Mouse (Mus musculus): ENCODE results near the gene Asphd1. TPM values are rescaled to one million over a fixed set of nuclear protein-coding genes. Genes with fewer than 3 reads are reported as not detected.

Asphd1 gene
- polyA plus RNA-seq, 3 experiments from 2014 or later: 0.34 TPM; not detected in 2

Other genes with a start within 250 kb of the Asphd1 start
- gene Coro1a, start 241.8 kb downstream of the Asphd1 start, polyA plus RNA-seq (2017; shearing (Covaris generic)): 1,000 to 10,000 TPM; 2,119 to 2,488 (median 2,393) TPM
- gene Mapk3, start 190.0 kb downstream of the Asphd1 start, polyA plus RNA-seq (2017; shearing (Covaris generic)): 10 to 100 TPM; 15.9 to 20.8 (median 17.2) TPM
- gene Gdpd3, start 183.2 kb downstream of the Asphd1 start, polyA plus RNA-seq (2017; shearing (Covaris generic)): 100 to 1,000 TPM in 2 of 3 experiments, 10 to 100 TPM in 1; 97.0 to 604 (median 276) TPM
- gene Ypel3, start 172.6 kb downstream of the Asphd1 start, polyA plus RNA-seq (2017; shearing (Covaris generic)): 100 to 1,000 TPM in 1 of 3 experiments, 10 to 100 TPM in 2; 51.9 to 107 (median 70.2) TPM
- gene Tbx6, start 168.1 kb downstream of the Asphd1 start, polyA plus RNA-seq (2017; shearing (Covaris generic)): 1 to 10 TPM; 2.1 to 3.9 (median 3.7) TPM
- 100 to 1,000 TPM; 118 to 168 (median 129) TPM for gene Ppp4c, start 157.1 kb downstream of the Asphd1 start, polyA plus RNA-seq (2017; shearing (Covaris generic))
- gene Fam57b, start 151.9 kb downstream of the Asphd1 start, polyA plus RNA-seq (2017; shearing (Covaris generic)): not detected
- gene 4930451I11Rik, start 117.9 kb downstream of the Asphd1 start, polyA plus RNA-seq (2017; shearing (Covaris generic)): not detected
- not detected for gene Doc2a, start 102.2 kb downstream of the Asphd1 start, polyA plus RNA-seq (2017; shearing (Covaris generic))
- 10 to 100 TPM; 11.2 to 19.3 (median 18.2) TPM for gene Hirip3, start 87.6 kb downstream of the Asphd1 start, polyA plus RNA-seq (2017; shearing (Covaris generic))
- gene Ino80e, start 87.2 kb downstream of the Asphd1 start, polyA plus RNA-seq (2017; shearing (Covaris generic)): 10 to 100 TPM; 63.0 to 88.4 (median 68.7) TPM
- gene Taok2, start 64.9 kb downstream of the Asphd1 start, polyA plus RNA-seq (2017; shearing (Covaris generic)): 10 to 100 TPM; 16.8 to 20.3 (median 19.6) TPM
- 10 to 100 TPM; 36.8 to 69.8 (median 47.7) TPM for gene Tmem219, start 26.7 kb downstream of the Asphd1 start, polyA plus RNA-seq (2017; shearing (Covaris generic))
- gene Kctd13, start 20.7 kb downstream of the Asphd1 start, polyA plus RNA-seq (2017; shearing (Covaris generic)): 1 to 10 TPM; 6.1 to 7.9 (median 6.3) TPM
- gene Sez6l2, start 981 bp upstream of the Asphd1 start, polyA plus RNA-seq (2017; shearing (Covaris generic)): under 1 TPM; 0.69 to 0.87 (median 0.77) TPM
- gene Cdipt, start 26.3 kb upstream of the Asphd1 start, polyA plus RNA-seq (2017; shearing (Covaris generic)): 100 to 1,000 TPM; 104 to 127 (median 115) TPM
- gene Cdiptos, start 26.5 kb upstream of the Asphd1 start, polyA plus RNA-seq (2017; shearing (Covaris generic)): 1 to 10 TPM in 2 of 3 experiments, under 1 TPM in 1; 0.91 to 1.8 (median 1.3) TPM
- gene Mvp, start 65.0 kb upstream of the Asphd1 start, polyA plus RNA-seq (2017; shearing (Covaris generic)): 10 to 100 TPM; 15.2 to 19.7 (median 16.2) TPM
- not detected for gene Pagr1b, start 66.9 kb upstream of the Asphd1 start, polyA plus RNA-seq (2017; shearing (Covaris generic))
- 10 to 100 TPM; 34.7 to 44.5 (median 42.6) TPM for gene Pagr1a, start 67.8 kb upstream of the Asphd1 start, polyA plus RNA-seq (2017; shearing (Covaris generic))
- gene Gm42742, start 71.5 kb upstream of the Asphd1 start, polyA plus RNA-seq (2017; shearing (Covaris generic)): 10 to 100 TPM; 42.5 to 62.2 (median 46.4) TPM
- 1 to 10 TPM in 1 of 3 experiments, under 1 TPM in 1, not detected in 1; 0.97 to 1.1 TPM for gene Prrt2, start 71.6 kb upstream of the Asphd1 start, polyA plus RNA-seq (2017; shearing (Covaris generic))
- gene Maz, start 77.5 kb upstream of the Asphd1 start, polyA plus RNA-seq (2017; shearing (Covaris generic)): 10 to 100 TPM; 18.6 to 22.4 (median 21.4) TPM
- gene Kif22, start 92.9 kb upstream of the Asphd1 start, polyA plus RNA-seq (2017; shearing (Covaris generic)): 10 to 100 TPM; 11.7 to 94.2 (median 13.8) TPM
- 1 to 10 TPM in 1 of 3 experiments, not detected in 2; 1.6 TPM for gene Zg16, start 137.7 kb upstream of the Asphd1 start, polyA plus RNA-seq (2017; shearing (Covaris generic))
- gene AI467606, start 141.8 kb upstream of the Asphd1 start, polyA plus RNA-seq (2017; shearing (Covaris generic)): 100 to 1,000 TPM; 248 to 287 (median 263) TPM
- gene Qprt, start 172.6 kb upstream of the Asphd1 start, polyA plus RNA-seq (2017; shearing (Covaris generic)): 10 to 100 TPM in 2 of 3 experiments, 1 to 10 TPM in 1; 7.8 to 15.5 (median 15.0) TPM
- gene Spn, start 188.2 kb upstream of the Asphd1 start, polyA plus RNA-seq (2017; shearing (Covaris generic)): 100 to 1,000 TPM; 105 to 226 (median 130) TPM
- gene Cd2bp2, start 246.5 kb upstream of the Asphd1 start, polyA plus RNA-seq (2017; shearing (Covaris generic)): 10 to 100 TPM; 43.2 to 56.9 (median 48.7) TPM

All from inflammation-experienced regulatory T-cells, adult 6 months (primary cell).